Mouse (Mus musculus) MEL (cell line): ENCODE data around the gene Lifr.

Source experiments
- CHD1 ChIP-seq: IDR thresholded peaks from 2 replicates; pipeline ENCODE4 v1.6.1; 2012; ENCODE audit warnings: low read depth, mild to moderate bottlenecking, inconsistent platforms, low read length, improper control_type of control experiment
- CTCF ChIP-seq, 3 experiments: IDR thresholded peaks in 2 of 3; conservative IDR thresholded peaks in 1 of 3; 2 replicates each; pipeline ENCODE4 v1.5.1; 2011 to 2012; ENCODE audit warnings: low read length in 3 of 3, low read depth in 2 of 3, mild to moderate bottlenecking in 2 of 3, improper control_type of control experiment in 1 of 3, inconsistent platforms in 1 of 3, mixed read lengths in 1 of 3, moderate library complexity in 1 of 3; ENCODE audit not compliant: control insufficient read depth in 1 of 3, insufficient read depth in 1 of 3, poor library complexity in 1 of 3, severe bottlenecking in 1 of 3
- EP300 ChIP-seq, 2 experiments: IDR thresholded peaks; 2 replicates each; pipeline ENCODE4 v1.6.1; 2011; ENCODE audit warnings: improper control_type of control experiment in 2 of 2, low read length in 2 of 2, low read depth in 1 of 2, mild to moderate bottlenecking in 1 of 2
- ETS1 ChIP-seq: IDR thresholded peaks from 2 replicates; pipeline ENCODE4 v1.6.1; 2012; ENCODE audit warnings: low read depth, mild to moderate bottlenecking, inconsistent platforms, low read length, improper control_type of control experiment, moderate library complexity
- KAT2A ChIP-seq: conservative IDR thresholded peaks from 2 replicates; pipeline ENCODE4 v1.6.1; 2012; ENCODE audit warnings: low read depth, low read length, improper control_type of control experiment, inconsistent platforms
- MAX ChIP-seq: IDR thresholded peaks from 2 replicates; pipeline ENCODE4 v1.6.1; 2011; ENCODE audit warnings: low read length, improper control_type of control experiment
- MEF2A ChIP-seq: IDR thresholded peaks from 2 replicates; pipeline ENCODE4 v1.6.1; 2014; ENCODE audit warnings: low read depth, mild to moderate bottlenecking, inconsistent platforms, low read length, improper control_type of control experiment; ENCODE audit not compliant: poor library complexity, insufficient replicate concordance, severe bottlenecking; ENCODE audit errors: extremely low read depth
- MYC ChIP-seq: IDR thresholded peaks from 2 replicates; pipeline ENCODE4 v1.6.1; 2011; ENCODE audit warnings: low read depth, mild to moderate bottlenecking, low read length, improper control_type of control experiment, moderate library complexity
- POLR2A ChIP-seq, 2 experiments: IDR thresholded peaks; 2 replicates each; pipeline ENCODE4 v1.6.1; 2011 to 2012; ENCODE audit warnings: low read length in 2 of 2, mild to moderate bottlenecking in 2 of 2, control low read depth in 1 of 2, improper control_type of control experiment in 1 of 2, low read depth in 1 of 2, moderate library complexity in 1 of 2; ENCODE audit not compliant: control insufficient read depth in 1 of 2, insufficient read depth in 1 of 2, poor library complexity in 1 of 2
- RAD21 ChIP-seq: IDR thresholded peaks from 2 replicates; pipeline ENCODE4 v1.6.1; 2011; ENCODE audit warnings: mild to moderate bottlenecking, low read depth, low read length, improper control_type of control experiment
- SMC3 ChIP-seq: IDR thresholded peaks from 2 replicates; pipeline ENCODE4 v1.6.1; 2011; ENCODE audit warnings: low read depth, low read length, improper control_type of control experiment
- TBP ChIP-seq: IDR thresholded peaks from 2 replicates; pipeline ENCODE4 v1.8.0; 2011; ENCODE audit warnings: low read depth, low read length, improper control_type of control experiment
- ZKSCAN1 ChIP-seq: IDR thresholded peaks from 2 replicates; pipeline ENCODE4 v1.6.1; 2012; ENCODE audit warnings: low read depth, mild to moderate bottlenecking, inconsistent platforms, low read length, improper control_type of control experiment, moderate library complexity

DNA sequence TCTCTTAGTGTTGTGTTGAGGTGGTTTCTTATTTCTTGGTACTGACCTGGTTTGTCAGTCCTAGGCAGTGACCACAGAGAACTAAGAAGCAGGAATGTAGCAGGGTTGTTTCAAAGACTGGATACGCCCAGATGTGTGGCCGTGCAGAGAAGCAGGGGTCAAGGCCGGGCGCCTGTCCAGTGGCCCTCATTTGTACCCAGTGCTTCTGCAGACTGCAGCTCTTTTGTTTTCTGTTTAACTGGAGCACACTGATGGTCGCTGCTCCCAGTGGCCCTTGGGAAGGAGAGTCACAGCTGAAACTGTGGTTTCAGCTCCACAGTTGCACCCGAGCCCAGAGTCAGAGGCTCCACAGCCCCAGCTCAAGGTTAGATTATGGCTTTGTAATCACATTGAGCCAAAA, 90.2 kb downstream of the Lifr start:
- TF ChIP-seq MEF2A (no peak), EP300 (IDR thresholded peaks at IDR 0.05; ENCODE audit: low read depth in 1 of 2, low read length in 2 of 2) (no peak), KAT2A (no peak), CTCF (IDR thresholded peaks at IDR 0.05 in 2 of 3, conservative IDR thresholded peaks at IDR 0.05 in 1 of 3; ENCODE audit: control insufficient read depth in 1 of 3, insufficient read depth in 1 of 3, low read depth in 2 of 3, low read length in 3 of 3, poor library complexity in 1 of 3, severe bottlenecking in 1 of 3) (no peak), CHD1 (no peak), RAD21 (no peak), POLR2A (IDR thresholded peaks at IDR 0.05; ENCODE audit: control insufficient read depth in 1 of 2, insufficient read depth in 1 of 2, low read depth in 1 of 2, low read length in 2 of 2, poor library complexity in 1 of 2) (no peak), TBP (no peak), MYC (no peak), ETS1 (no peak), ZKSCAN1 (no peak), MAX (no peak), SMC3 (no peak)
